Mouse (Mus musculus) lung, postnatal 25 days (tissue): ENCODE results near the gene Card19.

Experiments
- DNase-seq: peaks from one replicate; pipeline ENCODE4 v3.0.0; 2022; ENCODE audit warnings: low spot score

Gene Card19

DNA sequence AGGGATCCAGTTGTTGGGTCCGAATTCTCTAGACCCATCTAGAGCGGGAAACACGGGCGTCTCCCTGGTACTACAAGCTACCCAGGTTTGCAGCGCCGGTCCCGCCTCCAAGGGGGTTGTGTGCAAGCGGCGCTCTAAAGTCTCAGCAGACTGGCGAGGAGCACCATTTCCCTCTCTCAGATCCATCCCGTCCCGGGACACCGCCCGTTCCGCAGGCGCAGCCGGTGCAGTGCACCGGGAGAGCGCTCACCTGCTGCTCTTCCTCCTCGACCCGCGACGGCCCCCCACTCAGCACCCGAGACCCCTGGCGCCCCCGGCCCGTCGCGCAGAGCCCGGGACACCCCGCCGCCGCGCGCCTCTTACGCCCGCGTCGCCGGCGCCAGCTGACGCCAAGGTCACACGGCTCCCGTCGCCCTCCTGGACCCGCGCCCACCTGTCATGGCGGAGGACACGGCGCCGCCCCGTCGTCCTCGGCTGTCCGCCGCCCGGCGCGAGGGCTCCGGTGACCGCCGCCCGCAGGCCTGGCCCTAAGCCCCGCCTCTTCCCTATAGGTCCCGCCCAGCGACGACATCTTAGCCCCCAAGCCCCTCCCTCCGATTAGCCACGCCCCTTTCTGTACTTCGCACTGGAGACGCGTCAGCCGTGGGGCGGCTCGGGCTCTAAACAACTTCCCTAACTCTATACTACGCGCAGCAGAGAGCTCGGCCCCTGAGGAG is at the start of gene Card19:
Gene Card19, minus strand, starts transcription at position 534 of the 716 bp plus-strand sequence.
- DNase-seq: peak; percentile 98

DNA sequence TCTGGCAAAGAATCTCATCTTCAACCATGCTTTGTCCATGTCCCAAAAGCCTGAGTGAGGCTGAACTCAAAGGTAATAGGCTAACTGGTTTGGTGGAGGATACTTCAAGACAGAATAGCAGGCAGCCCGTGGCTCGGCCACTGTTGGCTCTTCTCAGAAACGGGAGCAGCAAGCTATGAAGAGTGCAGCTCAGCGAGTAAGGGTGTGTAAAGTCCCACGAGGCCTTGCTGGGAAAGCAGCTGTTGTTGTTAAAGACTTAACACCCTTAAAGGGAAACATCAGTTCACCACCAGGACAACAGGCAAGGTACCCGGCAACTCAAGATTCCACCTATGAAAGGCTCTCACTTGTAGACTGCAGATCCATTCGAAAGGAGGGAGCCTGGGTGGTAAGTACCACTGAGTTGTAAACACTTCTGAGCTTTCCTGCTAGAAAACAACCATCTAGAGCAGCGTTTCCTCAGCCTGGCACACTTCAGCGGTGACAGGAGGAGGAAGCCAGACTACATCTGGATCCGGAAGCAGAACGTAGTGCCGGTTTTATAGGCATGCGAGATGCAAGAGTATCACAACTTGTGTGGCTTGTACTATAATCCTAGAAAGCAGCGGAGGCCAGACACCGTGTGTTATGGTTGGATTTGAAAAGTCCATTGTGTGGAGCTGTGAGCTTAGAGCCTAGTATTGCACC is 44.3 kb upstream of the Card19 start:
- DNase-seq: no peak

DNA sequence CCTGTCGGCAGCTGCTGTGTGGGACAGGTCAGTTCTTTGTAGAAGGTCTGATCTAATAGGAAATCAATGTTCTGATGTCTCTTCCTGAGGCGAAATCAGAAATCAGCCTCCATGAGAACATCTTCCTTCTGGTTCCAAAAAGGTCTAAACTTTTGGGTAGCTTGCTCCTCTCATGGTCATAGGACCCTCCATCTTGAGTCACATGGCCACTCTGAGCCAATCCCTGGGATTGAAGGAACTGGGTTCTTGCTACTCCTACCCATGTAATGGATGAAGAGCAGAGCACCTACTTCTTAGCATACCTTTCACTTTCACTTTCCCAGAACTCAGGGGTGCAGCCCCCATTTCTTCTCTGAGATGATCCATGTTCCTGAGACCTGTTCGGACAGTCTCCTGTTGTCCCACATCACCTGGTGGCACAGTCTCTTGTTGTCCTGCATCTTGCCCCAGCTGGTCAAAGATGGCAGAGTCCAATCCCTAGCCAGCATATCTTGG is 42.0 kb upstream of the Card19 start:
- no peak for DNase-seq

DNA sequence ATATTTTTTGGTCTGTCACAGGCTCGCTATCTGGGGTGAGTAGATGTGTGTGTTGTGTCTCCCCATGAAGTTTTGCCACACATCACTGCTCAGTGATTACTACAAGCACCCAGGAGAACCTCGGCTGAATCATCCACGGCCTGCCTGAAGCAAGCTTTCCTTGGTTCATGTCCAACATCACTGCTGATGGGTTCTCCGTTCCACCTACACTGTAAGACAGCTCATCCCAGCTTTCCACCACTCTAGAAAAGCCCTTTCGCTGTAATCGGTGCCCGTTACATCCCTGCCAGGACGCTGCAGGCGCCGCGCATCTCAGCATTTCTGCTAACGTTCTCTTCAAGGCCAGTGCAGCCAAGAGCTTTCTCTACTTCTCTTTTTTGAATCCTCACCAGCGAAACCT is 36.9 kb upstream of the Card19 start:
- no peak for DNase-seq

DNA sequence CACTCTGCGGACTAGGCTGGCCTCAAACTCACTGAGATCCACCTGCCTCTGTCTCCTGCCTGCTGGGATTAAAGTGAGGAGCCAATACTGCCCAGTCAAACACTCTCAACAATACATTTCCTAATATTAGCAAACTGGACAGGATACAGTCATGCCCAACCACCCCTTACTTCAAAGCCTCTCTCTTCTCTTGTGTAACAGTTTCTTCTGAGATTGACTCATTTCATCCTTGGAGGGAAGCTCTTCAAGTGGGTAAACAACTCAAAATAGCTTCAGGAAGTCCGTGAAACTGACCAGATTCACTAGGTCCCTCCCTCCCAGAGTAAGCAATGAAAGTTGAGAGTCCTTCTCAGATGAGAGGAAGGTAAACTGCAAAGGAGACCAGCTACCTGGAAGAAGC is 36.3 kb upstream of the Card19 start:
- no peak for DNase-seq

DNA sequence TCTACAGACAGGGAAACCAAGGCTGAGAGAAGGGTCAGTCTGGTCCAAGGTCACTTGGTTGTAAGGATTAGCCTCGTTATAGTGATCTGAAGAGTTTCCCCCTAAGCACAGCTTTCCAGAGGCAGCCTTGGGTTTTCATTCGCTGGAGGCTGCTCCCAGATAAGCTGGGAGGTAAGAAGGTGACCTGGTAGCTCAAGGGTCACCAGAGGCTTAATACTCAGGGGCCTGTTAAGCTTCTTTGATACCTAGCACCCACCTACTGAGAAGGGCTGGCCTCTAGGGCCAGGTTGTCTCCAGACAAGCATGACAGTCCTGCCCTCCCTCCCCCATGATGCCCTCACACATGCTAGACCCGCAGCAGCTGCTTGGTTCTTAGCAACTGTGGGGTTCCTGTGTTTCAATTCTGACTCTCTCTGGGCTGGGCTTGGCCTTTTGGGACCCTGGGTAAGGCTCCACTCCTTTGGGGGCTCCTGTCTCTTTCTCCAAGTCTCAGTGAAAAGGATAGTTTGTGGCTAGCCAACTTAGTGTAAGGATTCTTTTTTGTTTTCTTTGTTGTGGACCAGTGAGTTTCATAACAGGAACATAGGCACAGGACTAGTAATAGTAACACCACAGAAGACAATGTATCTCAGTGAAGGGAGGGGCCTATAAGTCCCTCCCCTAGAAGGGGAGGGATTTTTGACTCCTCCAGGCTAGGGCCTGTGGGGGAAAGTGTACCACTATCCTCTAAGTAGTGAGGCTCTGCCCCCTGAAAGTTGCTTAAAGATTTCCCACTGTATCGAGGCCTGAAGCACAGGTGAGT is 35.1 kb upstream of the Card19 start:
- DNase-seq: no peak

DNA sequence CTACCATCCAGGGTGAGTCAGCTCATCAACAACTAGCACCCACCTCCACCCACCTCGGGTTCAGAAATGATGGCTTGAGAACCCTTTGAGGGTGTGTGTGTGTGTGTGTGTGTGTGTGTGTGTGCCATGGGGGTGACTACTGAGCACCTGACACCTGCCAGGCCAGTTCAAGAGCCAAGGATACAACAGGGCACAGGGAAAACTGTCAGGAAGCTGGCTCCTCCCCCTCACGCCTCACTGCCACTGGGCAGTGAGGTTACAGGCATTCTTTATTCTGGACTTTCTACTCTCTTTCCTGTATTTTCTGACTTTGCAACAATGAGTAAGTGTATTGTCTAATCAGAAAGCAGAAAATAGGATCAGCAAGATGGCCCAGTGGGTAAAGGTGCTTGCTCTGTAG is 33.8 kb upstream of the Card19 start:
- DNase-seq: no peak

DNA sequence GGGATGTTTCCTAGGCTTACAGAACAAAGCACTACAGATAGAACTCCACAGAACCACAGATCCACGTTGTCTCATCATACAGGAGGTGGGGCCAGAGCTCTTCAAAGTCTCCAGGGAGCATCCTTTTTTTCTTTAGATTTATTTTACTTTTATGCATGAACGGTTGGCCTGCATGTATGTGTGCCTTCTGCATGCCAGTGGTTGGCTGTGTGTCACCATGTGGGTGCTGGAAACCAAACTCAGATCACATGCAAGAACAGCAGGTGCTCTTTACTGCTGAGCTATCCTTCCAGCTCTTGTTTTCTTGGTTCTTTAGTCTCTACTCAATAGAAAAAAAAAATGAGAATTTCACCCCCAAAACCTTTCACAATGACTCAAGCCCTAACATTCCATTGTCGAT is 33.1 kb upstream of the Card19 start:
- no peak for DNase-seq

DNA sequence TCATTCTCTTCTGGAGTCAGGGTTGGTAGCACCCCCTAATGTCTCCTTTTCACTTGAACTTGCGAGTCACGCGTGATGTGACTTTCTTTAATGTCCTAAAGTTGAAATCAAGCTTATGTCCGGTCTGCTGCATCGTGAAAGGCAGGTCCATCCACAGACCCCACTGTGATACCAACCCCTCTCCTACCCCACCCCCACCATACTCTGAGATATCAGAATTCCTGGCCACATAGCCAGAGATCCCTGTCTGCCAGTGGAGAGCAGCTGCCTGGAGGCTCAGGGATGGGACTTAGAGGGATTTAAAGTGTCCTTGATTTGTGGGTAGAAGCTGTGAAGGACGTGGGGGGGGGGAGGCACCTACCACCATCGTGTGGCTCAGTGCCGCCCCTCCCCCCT is 32.6 kb upstream of the Card19 start, which contains the start of gene Susd3:
Gene Susd3, minus strand, starts transcription at position 240 of the 396 bp plus-strand sequence.
- DNase-seq: no peak

DNA sequence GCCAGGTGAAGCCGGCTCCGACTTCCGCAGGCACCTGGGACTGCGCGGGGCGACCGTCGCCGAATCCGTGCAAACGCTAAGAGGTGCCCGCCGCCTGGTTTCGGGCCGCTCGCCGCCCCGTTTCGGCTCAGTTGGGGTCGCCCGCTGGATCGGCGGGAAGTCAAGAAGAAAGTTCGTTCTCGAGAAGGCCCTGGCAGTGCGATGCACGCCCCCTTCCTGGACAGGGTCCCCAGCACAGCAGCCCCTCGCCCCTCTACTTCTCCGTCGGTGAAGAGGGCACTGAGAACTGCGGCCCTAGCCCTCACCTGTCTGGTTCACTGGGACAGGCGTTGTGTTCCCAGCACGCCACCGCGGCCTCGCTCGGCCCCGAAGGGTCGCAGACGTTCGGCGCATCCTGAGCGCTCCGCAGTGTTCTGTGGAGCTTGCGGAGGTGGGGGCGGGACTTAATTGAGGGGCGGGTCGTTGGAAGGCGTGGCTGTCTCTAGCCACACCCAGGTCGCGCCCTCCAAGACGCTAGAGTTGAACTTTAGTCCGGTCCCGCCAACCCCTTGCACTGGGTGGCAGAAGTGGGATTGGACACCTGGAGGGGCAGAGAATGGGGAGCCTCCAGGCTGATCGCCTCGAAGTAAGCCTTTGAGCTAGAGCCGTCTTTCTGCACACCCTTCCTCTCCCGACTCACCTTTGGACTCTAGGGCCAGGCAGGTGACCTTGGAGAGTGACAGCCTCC is 32.1 kb upstream of the Card19 start:
- DNase-seq: no peak

DNA sequence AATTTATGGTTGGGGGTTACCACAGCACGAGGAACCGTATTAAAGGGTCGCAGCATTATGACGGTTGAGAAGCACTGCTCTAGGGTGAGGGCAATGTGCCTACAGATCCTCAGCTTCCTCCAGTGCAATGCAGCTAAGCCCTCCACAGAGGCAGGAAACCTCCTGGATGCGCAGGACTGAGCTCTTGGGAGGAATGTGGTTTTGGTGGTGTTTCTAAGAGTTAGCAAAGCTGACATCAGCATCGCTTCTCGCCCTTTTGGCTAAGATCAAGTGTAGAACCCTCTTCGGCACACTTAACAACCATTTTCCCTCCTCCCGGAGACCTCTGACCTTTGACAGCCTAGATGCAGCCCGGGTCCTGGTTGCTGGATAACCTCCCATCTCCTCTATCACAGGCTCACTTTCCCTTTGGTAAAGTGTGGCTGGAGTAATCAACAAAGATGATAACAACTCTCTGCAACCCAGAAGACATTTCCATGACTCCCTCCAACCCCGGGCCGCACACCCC is 31.4 kb upstream of the Card19 start:
- DNase-seq: no peak

DNA sequence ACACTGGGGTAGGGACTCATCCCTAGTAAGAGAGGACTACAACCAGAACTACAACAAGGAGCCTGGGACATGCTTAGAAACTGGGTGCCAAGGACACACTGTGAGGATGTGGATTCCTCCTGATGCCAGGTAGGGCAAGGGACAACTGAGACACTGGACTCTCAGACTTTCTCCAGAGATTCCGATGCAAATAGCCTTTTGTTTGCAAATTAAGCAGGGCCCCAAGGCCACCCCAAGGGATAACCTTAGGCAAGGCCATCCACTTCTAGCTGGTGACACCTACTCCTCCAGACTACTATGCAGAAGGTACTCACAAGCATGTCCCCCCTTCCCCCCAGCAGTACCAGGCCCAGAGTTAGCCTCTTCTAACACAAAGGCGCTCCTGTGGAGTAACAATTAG is 30.8 kb upstream of the Card19 start:
- DNase-seq: no peak

DNA sequence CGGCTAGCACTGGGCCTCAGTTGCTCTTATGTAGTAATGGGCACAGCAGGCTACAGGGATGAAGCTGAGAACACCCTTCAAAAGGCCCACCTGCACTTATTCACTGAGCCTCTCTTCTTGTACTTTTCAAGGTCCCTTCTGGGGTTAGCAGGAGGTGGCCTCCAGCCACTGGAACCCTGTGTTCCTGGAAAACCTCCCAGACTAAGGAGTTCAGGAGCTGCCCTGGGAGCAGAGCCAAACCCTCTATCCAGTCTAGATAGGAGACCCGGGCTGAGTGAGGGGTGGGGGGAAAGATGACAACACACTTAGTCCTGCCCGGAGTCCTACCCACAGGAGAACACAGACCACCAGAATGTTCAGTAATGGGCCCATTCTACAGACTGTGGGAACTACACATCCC is 30.2 kb upstream of the Card19 start:
- DNase-seq: no peak

DNA sequence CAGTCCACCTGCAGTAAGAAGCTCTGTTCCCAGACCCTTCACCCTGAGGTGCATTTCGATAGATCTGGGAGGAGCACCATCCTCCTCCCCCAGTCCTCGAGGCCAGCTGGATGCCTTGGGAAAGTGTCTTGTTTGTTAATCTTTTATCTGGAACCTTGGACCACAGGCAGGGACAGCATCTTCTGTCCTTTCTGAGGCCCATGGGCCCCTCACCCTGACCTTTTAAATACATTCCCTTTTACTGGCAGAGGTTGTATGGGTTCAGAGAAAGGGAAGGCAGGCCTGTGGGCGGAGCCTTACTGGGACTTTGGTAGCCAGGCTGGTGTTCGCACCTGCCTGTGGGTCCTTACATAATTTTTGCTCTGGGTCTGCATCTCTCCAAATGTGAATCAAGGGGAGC is 29.4 kb upstream of the Card19 start:
- no peak for DNase-seq

DNA sequence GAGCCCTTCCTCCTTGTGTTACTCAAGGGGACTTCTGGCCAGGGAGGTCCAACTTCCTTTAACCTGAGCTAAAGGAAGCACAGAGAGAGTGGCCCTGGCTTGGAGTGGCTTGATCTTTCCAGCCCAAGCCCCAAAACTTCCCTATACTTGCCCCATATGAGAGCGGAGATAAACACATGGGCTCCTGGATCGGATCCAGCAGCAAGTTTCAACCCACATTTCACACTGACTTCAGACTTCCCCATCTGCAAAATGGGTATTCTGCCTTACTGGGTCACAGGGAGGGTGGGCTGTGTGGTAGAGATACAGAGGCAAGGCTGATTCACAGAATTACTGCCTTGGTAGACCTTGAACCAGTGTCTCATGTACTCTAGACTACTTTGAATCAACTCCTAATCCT is 27.7 kb upstream of the Card19 start:
- no peak for DNase-seq

DNA sequence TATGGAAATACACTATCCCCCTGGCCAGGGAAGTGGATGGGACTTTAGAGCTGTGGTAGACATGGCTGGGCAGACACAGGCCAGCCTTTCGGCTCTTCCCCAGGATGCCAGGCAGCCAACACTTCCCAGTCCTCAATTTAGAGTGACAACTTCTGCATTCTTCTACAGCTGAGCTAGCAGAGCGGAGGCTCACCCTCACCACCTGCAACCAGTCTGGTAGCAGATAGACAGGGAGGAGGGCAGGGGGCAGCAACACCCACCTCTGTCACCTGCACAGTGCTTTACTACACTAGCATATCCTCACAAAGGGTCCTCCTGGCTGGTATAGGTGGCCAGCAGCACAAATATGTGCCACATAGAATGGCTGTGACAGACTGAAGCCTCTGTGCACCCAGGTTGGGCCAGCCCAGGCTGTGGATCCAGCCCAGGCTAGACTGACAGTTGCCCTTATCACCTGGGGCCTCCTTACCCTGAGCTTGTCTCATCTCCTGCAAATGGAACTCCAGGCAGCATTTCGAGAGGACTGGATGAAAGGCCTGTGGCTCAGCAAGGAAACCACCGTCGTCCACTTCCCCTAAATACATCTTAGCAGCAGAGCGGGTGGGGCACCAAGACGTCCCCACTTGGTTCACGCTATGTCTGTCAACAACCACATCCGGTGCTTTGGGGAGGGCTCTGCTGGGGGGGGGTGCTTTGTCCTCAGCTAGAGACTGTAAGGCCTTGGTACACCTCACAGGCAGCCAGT is 26.7 kb upstream of the Card19 start:
- DNase-seq: peak; percentile 77

DNA sequence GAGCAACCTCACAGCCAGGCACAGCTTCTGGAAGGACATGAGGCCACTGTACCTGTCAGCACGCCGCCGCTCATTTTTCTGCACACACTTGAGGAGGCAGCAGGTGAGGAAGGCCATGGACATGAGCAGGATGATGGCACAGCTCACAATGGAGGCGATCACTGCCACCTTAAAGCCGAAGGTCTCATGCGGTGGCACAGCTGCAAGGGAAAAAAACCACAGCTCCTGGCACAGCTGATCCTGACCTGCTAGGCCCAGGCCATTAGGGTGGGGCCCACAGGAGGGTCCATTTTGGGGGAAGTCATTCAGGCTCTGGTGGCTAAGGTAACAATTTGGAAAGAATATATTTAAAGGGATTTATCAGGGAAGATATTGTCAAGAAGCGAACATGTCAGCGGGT is 22.9 kb upstream of the Card19 start:
- no peak for DNase-seq

DNA sequence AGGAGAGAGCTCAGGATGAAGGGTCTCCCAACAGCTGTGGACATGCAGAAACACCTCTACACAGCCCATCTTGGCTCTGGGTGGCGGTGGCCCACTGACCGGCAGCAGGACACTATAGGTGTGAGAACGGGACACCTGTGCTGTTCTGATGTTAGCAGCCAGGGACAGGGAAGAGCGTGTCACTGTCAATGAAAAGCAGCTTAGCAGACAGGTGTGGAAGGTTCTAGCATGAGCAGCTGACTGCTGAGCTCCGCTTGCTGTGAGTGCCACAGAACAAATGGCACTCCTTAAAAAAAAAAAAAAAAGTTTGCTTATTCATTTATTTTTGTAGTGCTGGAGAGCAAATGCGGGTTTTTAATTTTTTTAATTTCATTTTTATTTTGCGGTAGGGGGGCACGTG is 21.8 kb upstream of the Card19 start:
- DNase-seq: no peak

DNA sequence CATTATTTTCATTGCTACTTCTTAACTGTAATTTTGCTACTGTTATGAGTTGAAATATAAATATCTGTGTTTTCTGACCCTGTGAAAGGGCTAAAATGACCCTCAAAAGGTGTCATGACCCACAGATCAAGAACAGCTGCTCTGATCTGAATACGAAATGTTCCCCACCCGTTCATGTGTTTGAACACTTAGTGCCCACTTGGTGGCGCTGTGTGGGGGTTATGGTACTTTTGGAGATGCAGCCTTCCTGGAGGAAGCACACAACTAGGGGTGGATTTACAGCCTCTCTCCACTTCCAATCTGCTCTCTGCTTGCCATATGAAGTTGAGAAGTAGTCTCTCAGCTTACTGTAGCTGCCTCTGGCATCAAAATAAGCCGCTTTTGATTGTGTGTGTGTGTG is 18.9 kb upstream of the Card19 start:
- DNase-seq: no peak

DNA sequence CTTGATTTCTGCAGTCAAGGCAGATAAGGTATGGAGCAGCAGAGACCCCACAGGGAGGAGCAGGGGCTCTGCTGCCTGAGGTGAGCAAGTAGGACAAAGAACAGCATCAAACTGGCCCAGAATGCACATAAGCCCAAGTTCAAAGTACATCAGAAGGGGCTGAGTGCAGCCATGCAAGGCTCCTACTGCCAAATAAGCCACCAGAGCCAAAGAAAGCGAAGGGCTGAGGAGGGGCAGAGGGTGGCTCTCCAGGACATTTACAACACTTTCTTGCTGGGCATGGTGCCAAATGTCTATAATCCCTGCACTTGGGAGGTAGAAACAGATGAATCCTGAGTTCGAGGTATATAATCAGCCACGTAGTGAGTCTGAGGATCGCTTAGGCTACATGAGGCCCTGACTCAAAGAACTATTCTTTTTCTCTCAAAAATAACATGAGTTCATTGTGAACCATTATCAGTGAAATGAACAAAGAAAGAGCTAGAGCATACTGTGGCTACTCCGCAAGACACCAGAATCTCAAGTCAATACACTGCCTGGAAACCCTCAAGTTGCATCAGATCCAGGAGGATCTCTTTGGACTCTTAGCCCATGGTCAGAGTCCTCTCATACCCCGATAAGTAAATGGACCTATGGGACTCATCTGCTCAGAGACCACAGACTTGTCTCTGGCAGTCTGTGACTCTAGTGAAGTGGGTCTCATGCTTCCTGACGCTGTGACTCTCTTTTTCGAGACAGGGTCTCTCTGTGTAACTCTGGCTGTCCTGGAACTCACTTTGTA is 18.1 kb upstream of the Card19 start:
- DNase-seq: no peak
